Mouse (Mus musculus) neural tube, embryonic 10.5 days (tissue): ENCODE results near the gene Defa36.
"Not testable (repeated sequence)": the region's sequence is repeated elsewhere in the genome, so short reads cannot be mapped to it uniquely, and the experiment has no call there.

ENCODE experiments used
- DNase-seq: peaks from one replicate; pipeline ENCODE4 v3.0.0-alpha.2; 2017; ENCODE audit warnings: low spot score; ENCODE audit errors: extremely low spot score

Defa36 gene

DNA sequence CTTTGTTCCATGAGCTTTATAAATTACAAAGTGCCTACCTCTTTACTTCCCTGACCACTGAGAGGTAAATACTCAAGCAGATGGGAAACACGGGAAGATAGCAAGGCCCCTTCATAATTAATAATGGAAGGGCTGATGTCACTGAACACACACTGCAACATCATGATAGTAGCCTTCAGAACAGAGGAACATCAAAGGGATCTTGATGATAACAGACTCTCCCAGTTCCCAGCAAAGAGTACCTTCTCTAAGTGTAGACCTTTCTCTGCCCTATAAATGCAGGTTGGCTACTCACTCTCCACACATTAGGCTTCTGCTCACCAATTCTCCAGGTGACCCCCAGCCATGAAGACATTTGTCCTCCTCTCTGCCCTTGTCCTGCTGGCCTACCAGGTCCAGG lies at the start of gene Defa36:
TSS of gene Defa36 (plus strand) at position 301 of the 400 bp plus-strand sequence.
- not testable (repeated sequence) for DNase-seq

DNA sequence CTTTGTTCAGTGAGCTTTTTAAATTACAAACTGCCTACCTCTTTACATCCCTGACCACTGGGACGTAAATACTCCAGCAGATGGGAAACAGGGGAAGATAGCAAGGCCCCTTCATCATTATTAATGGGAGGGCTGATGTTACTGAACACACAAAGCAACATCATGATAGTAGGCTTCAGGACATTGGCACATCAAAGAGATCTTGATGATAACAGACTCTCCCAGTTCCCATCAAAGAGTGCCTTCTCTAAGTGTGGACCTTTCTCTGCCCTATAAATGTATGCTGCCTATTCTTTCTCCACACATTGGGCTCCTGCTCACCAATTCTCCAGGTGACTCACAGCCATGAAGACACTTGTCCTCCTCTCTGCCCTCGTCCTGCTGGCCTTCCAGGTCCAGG lies 49.0 kb upstream of the Defa36 start, which contains the start of gene Defa2:
TSS of gene Defa2 (plus strand) at position 301 of the 400 bp plus-strand sequence.
- DNase-seq = not testable (repeated sequence)

DNA sequence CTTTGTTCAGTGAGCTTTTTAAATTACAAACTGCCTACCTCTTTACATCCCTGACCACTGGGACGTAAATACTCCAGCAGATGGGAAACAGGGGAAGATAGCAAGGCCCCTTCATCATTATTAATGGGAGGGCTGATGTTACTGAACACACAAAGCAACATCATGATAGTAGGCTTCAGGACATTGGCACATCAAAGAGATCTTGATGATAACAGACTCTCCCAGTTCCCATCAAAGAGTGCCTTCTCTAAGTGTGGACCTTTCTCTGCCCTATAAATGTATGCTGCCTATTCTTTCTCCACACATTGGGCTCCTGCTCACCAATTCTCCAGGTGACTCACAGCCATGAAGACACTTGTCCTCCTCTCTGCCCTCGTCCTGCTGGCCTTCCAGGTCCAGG lies 35.7 kb upstream of the Defa36 start, which contains the start of gene Defa33:
TSS of gene Defa33 (plus strand) at position 301 of the 400 bp plus-strand sequence.
- DNase-seq = not testable (repeated sequence)

DNA sequence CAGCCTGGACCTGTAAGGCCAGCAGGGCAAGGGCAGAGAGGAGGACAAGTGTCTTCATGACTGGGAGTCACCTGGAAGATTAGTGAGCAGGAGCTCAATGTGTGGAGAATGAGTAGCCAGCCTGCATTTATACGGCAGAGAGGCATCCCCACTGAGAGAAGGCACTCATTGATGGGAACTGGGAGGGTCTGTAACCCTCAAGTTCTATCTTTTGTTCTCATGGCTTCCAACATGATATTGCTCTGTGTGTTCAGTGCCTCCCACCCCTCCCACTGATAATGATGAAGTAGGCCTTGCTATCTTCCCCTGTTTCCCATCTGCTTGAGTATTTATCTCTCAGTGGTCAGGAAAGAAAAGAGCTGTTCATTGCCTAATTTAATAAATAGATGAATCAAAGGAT lies 29.2 kb downstream of the Defa36 start, which contains the start of gene Gm7849:
TSS of gene Gm7849 (minus strand) at position 101 of the 400 bp plus-strand sequence.
- not testable (repeated sequence) for DNase-seq
